Mouse (Mus musculus) liver, adult 2 months (tissue): ENCODE measurements at regions not wholly inside any gene's neighbourhood (a gene's known extent, or its start where the extent isn't known, plus 50 kb on each side); places are given as distances from the start of the nearest gene placed in this dataset.

Experiments used
- DNase-seq: peaks from one replicate; pipeline ENCODE4 v3.0.0-alpha.2; 2011; ENCODE audit warnings: low read depth, low spot score; ENCODE audit errors: extremely low read depth
- H3K27ac ChIP-seq: fragments of 200-500 bp; replicated peaks from 2 replicates; pipeline ENCODE4 v1.5.1; 2012; ENCODE audit warnings: low read depth, mild to moderate bottlenecking, control low read depth, inconsistent platforms, low read length; ENCODE audit not compliant: insufficient read depth
- H3K27me3 ChIP-seq: fragments of 200-500 bp; 2 replicates; pipeline ENCODE4 v1.6.1; 2012; ENCODE audit warnings: mild to moderate bottlenecking, moderate library complexity, low read length, inconsistent platforms; ENCODE audit not compliant: control insufficient read depth, insufficient read depth
- H3K36me3 ChIP-seq: fragments of 200-500 bp; 2 replicates; pipeline ENCODE4 v1.6.1; 2012; ENCODE audit warnings: low read length, inconsistent platforms; ENCODE audit not compliant: control insufficient read depth, insufficient read depth
- H3K4me1 ChIP-seq: fragments of 200-500 bp; 2 replicates; pipeline ENCODE4 v1.6.1; 2011; ENCODE audit warnings: low read length; ENCODE audit not compliant: control insufficient read depth, insufficient read depth
- H3K4me3 ChIP-seq: fragments of 200-500 bp; 2 replicates; pipeline ENCODE4 v1.5.1; 2011; ENCODE audit warnings: low read depth, mild to moderate bottlenecking, control low read depth, low read length, moderate library complexity; ENCODE audit not compliant: insufficient read depth
- H3K79me2 ChIP-seq: fragments of 200-500 bp; 2 replicates; pipeline ENCODE4 v1.6.1; 2012; ENCODE audit warnings: inconsistent platforms, mild to moderate bottlenecking, low read length, moderate library complexity; ENCODE audit not compliant: control insufficient read depth, insufficient read depth
- H3K9ac ChIP-seq: fragments of 200-500 bp; 2 replicates; pipeline ENCODE4 v1.6.1; 2012; ENCODE audit warnings: low read depth, mild to moderate bottlenecking, control low read depth, inconsistent platforms, low read length
- CTCF ChIP-seq: fragments of 200-500 bp; IDR thresholded peaks from 2 replicates; pipeline ENCODE4 v1.5.1; 2011; ENCODE audit warnings: low read depth, low read length, control low read depth
- POLR2A ChIP-seq: fragments of 200-500 bp; IDR thresholded peaks from 2 replicates; pipeline ENCODE4 v1.6.1; 2011; ENCODE audit warnings: low read length, control low read depth; ENCODE audit not compliant: insufficient read depth; ENCODE audit errors: extremely low read depth
- WGBS: fragments of 180-500 bp; shearing (Covaris S2); methylation state at CpG from one replicate; pipeline ENCODE4 v1.1.7; 2018; 5-methylcytosine and 5-hydroxymethylcytosine counted together

DNA sequence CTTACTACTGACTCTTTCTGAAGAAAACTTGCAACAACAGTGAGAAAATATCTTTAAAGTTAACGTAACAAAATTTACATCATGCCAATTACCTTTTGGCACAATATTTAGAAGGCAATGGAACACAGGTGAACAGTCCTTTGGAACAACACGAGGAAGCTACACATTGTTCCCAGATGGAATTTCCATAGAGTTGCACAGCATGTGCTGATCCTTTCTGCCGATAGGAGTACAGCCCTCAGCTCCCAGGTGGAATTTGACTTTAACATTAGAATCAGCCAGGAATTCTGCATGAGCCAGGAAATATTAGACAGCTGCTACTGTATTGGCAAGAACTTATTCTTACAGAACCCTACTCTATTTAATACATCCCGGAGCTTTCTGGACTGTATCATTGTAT is 948.3 kb downstream of the 1190002N15Rik start:
- no peak for DNase-seq
- no peak for TF ChIP-seq POLR2A
- 82% methylated on average over 4 of the region's 4 CpGs for WGBS
- H3K9ac ChIP-seq, result no peak overlapping the region
- no peak overlapping the region for H3K4me3 ChIP-seq
- H3K36me3 ChIP-seq, result no peaks in the 10 kb centered on the region
- H3K79me2 ChIP-seq, result no peaks in the 10 kb centered on the region
- no peaks in the 10 kb centered on the region for H3K27me3 ChIP-seq
- no peak overlapping the region for H3K27ac ChIP-seq
- H3K4me1 ChIP-seq, result no peaks in the 10 kb centered on the region

DNA sequence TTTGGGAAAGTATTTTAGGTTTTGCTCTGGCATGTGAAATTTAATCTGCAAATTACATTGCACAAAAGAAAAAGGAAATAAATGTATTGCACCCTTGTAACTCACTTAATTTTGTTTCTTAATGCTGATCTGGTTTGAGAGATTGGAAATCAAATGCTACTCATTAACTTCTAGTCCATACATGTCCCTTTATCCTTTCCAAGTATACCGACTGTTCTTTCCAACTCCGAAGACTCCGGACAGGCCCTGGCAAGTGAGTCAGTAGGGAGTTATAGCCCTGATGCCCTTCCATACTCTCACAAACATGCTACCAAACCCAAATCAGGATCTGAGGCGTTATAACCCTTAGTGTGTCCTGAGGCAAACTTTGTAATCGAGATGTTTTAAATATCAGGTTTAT is 949.9 kb downstream of the 1190002N15Rik start:
- H3K27me3 ChIP-seq, result no peaks in the 10 kb centered on the region
- no peak for TF ChIP-seq POLR2A
- no peak for TF ChIP-seq CTCF
- no peak overlapping the region for H3K27ac ChIP-seq
- WGBS, result 84% methylated on average over 5 of the region's 5 CpGs
- DNase-seq, result no peak
- H3K79me2 ChIP-seq, result no peaks in the 10 kb centered on the region
- H3K9ac ChIP-seq, result no peak overlapping the region
- no peak overlapping the region for H3K4me3 ChIP-seq
- no peaks in the 10 kb centered on the region for H3K4me1 ChIP-seq
- no peaks in the 10 kb centered on the region for H3K36me3 ChIP-seq

DNA sequence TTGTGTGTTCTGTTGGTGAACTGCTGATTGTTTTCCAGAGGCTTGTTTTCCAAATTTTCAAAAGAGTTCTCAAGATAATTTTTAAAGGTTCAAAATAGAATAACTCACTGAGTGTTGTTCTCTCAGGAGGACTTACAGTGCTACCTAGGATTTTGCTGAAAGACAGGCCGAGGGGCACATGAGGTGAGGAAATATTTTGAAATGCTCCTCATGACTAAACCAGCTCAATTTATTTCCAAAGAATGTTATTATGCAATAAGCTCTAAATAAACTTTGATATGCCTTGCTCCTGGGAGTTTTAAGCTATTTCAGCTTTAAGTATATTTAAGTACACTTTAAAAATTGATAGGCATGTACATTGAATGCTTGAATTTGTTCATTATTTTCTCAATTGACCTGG is 951.0 kb downstream of the 1190002N15Rik start:
- no peaks in the 10 kb centered on the region for H3K27me3 ChIP-seq
- no peak overlapping the region for H3K9ac ChIP-seq
- 24% methylated on average over 1 of the region's 1 CpGs for WGBS
- H3K36me3 ChIP-seq, result no peaks in the 10 kb centered on the region
- no peak overlapping the region for H3K27ac ChIP-seq
- H3K4me1 ChIP-seq, result no peaks in the 10 kb centered on the region
- TF ChIP-seq POLR2A, result no peak
- peak; percentile 65 for DNase-seq
- no peak overlapping the region for H3K4me3 ChIP-seq
- H3K79me2 ChIP-seq, result no peaks in the 10 kb centered on the region

DNA sequence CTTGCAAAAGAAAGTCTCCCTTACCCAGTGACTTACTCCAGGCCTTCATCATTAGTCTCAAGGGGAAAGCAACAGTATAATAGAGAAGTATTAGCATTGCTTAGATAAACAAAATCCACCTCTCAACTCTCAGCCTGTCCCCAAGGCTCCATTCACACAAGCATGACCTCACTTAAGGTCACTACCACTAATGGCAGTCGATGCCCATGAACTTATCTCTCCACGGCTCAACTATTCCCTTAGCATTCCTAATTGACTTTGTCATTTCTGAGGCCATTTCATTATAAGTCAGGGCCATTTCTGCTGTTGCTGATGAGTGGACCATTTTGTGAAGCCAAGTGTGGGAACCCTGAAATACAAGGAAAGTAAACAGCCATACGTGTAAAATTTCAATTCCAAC is 953.3 kb downstream of the 1190002N15Rik start:
- Histone ChIP-seq H3K9ac (no peak overlapping the region), H3K4me3 (no peak overlapping the region), H3K27me3 (no peaks in the 10 kb centered on the region), H3K36me3 (no peaks in the 10 kb centered on the region), H3K79me2 (no peaks in the 10 kb centered on the region), H3K4me1 (no peaks in the 10 kb centered on the region), H3K27ac (no peak overlapping the region)
- no peak for DNase-seq
- WGBS, result 67% methylated on average over 3 of the region's 3 CpGs
- TF ChIP-seq POLR2A (no peak), CTCF (no peak)
